Mouse (Mus musculus) small intestine, adult 2 months (tissue): ENCODE results near the gene Ttc7.

ENCODE experiments used
- CTCF ChIP-seq: fragments of 200-500 bp; IDR thresholded peaks from 2 replicates; pipeline ENCODE4 v1.5.1; 2012; ENCODE audit warnings: low read depth, mild to moderate bottlenecking, control low read depth, inconsistent platforms, low read length, moderate library complexity, mixed read lengths; ENCODE audit not compliant: insufficient replicate concordance, insufficient read length; ENCODE audit errors: extremely low read depth
- POLR2A ChIP-seq: fragments of 200-500 bp; IDR thresholded peaks from 2 replicates; pipeline ENCODE4 v1.6.1; 2012; ENCODE audit warnings: low read depth, mild to moderate bottlenecking, control low read depth, inconsistent platforms, low read length, moderate library complexity

- TF ChIP-seq CTCF: no peak
- TF ChIP-seq POLR2A: peak; percentile 92
Measured at GRCm38 (mm10) chr17:87265792-87266186, 16.9 kb upstream of the Ttc7 start, which contains the start of gene Mcfd2.
